Mouse (Mus musculus) erythroblast, embryonic 14.5 days (primary cell): ENCODE measurements around the gene Dmtf1. TPM values are rescaled to one million over a fixed set of nuclear protein-coding genes. Genes with fewer than 3 reads are reported as not detected.
A peak's percentile ranks its signal among the peaks of the same experiment; 100 is the strongest.

Source experiments
- H3K27me3 ChIP-seq: 2 replicates; pipeline ENCODE4 v1.6.1; 2012; ENCODE audit warnings: inconsistent platforms; ENCODE audit not compliant: control insufficient read depth
- H3K36me3 ChIP-seq: 2 replicates; pipeline ENCODE4 v1.6.1; 2012; ENCODE audit warnings: mild to moderate bottlenecking, inconsistent platforms; ENCODE audit not compliant: control insufficient read depth
- H3K4me1 ChIP-seq: 2 replicates; pipeline ENCODE4 v1.6.1; 2012; ENCODE audit warnings: inconsistent platforms; ENCODE audit not compliant: control insufficient read depth
- H3K4me3 ChIP-seq: replicated peaks from 2 replicates; pipeline ENCODE3; 2012; ENCODE audit warnings: moderate library complexity, mild to moderate bottlenecking, inconsistent platforms
- H3K9me3 ChIP-seq: 2 replicates; pipeline ENCODE4 v1.6.1; 2012; ENCODE audit warnings: low read length, inconsistent platforms, mixed read lengths; ENCODE audit not compliant: control insufficient read depth
- GATA1 ChIP-seq: IDR thresholded peaks from 2 replicates; pipeline ENCODE4 v1.6.1; 2012; ENCODE audit warnings: low read length, inconsistent platforms, mixed read lengths
- TAL1 ChIP-seq: IDR thresholded peaks from 3 replicates; pipeline ENCODE4 v1.6.1; 2012; ENCODE audit warnings: low read length, inconsistent platforms, mixed read lengths
- polyA plus RNA-seq: library from polyadenylated mRNA; stranded (reverse); fragments of >175 nt; gene quantifications from 2 replicates; pipeline ENCODE4 v1.2.3, GENCODE M21; 2012

Dmtf1 gene
- polyA plus RNA-seq, 1 experiment = 0.07 TPM

DNA sequence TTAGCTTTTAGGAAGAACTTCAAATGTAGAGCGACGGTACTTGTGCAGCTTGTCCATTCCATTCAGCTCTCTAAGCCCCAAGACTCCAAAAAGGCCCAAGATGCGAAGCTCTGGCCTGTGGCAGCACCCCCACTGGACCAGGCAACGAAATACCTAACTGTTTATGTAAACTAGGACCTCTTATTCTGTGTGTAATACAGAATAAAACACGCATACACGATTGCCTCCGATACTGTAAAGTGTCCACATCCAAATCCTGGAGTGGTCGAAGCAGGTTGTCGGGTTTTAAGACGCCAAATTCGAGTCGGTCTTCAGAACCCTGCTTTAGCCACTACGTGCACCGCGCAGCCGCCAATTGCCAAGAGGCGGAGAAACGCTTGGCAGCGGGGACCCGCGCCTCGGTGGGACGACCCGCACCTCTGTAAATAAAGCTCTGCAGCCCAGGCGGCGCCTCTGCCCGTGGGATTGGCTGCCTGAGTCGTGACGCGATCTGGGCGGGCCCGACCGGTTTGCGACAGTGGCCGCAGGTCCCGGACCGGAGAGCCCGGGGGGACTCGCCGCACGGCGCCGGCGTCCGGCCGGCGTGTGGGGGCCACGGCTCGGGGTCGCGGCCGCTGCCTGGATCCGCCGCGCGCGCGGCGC lies 61.2 kb downstream of the Dmtf1 start, which contains the start of gene Tmem243:
Gene Tmem243 (plus strand): TSS at position 462 of the 642 bp plus-strand sequence.
- no peak for TF ChIP-seq TAL1
- no peak for TF ChIP-seq GATA1
- peaks cover 14% of the 10 kb centered on the region for H3K4me1 ChIP-seq
- peaks cover 60% of the 10 kb centered on the region for H3K27me3 ChIP-seq
- H3K36me3 ChIP-seq = no peaks in the 10 kb centered on the region
- peak within 1 kb of the TSS; percentile 71 for H3K4me3 ChIP-seq
- peaks cover 17% of the 10 kb centered on the region for H3K9me3 ChIP-seq

DNA sequence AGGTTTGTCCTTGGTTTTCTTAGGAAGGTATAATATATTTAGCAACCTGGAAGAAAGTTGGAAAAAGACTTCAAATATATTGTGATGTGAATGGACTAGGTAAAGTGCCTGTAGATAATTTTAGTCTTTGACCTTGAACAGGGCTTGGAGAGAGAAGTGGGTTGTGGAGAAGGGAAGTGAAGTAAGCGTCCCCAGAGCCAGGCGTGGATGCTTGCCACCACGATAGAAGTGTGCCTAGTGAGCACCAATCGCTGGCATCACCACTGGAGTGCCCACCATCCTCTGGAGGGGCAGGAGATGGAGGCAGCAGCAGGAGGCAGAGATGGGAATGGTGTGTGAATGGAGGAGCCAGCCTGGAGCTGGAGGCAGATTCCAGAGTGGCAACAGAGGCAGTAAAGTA lies 68.1 kb downstream of the Dmtf1 start:
- H3K27me3 ChIP-seq = peaks cover 6% of the 10 kb centered on the region
- TF ChIP-seq GATA1 (no peak), TAL1 (no peak)
- H3K36me3 ChIP-seq = no peaks in the 10 kb centered on the region
- no peak overlapping the region for H3K4me3 ChIP-seq
- H3K4me1 ChIP-seq = no peaks in the 10 kb centered on the region
- H3K9me3 ChIP-seq = peaks cover 12% of the 10 kb centered on the region

DNA sequence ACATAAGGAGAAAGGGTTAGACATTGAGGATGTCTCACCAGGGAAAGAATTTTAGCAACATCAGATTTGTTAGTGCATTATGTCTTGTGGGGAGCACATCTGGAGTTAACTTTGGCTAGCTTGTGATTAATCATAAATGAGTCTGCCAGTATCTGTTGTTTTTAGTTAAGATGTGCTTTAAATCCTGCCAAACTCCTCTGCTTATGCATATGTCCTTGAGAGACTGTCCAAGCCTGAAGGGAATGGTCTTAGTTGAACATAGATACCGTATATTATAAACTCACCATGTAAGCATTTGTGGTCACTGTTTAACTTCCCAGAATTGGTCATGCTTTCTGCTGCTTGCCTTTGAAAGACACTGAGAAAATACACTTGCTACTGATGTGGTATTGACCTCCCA lies 68.9 kb downstream of the Dmtf1 start:
- H3K27me3 ChIP-seq = no peaks in the 10 kb centered on the region
- peaks cover 8% of the 10 kb centered on the region for H3K9me3 ChIP-seq
- no peaks in the 10 kb centered on the region for H3K36me3 ChIP-seq
- TF ChIP-seq GATA1 (no peak), TAL1 (no peak)
- H3K4me1 ChIP-seq = no peaks in the 10 kb centered on the region
- no peak overlapping the region for H3K4me3 ChIP-seq

- no peak overlapping the region for H3K4me3 ChIP-seq
- no peaks in the 10 kb centered on the region for H3K36me3 ChIP-seq
- TF ChIP-seq GATA1 (no peak), TAL1 (no peak)
- H3K4me1 ChIP-seq = no peaks in the 10 kb centered on the region
- H3K27me3 ChIP-seq = no peaks in the 10 kb centered on the region
- no peaks in the 10 kb centered on the region for H3K9me3 ChIP-seq
These were observed 71.0 kb downstream of the Dmtf1 start for GRCm38 (mm10) chr5:9090493-9091106.

DNA sequence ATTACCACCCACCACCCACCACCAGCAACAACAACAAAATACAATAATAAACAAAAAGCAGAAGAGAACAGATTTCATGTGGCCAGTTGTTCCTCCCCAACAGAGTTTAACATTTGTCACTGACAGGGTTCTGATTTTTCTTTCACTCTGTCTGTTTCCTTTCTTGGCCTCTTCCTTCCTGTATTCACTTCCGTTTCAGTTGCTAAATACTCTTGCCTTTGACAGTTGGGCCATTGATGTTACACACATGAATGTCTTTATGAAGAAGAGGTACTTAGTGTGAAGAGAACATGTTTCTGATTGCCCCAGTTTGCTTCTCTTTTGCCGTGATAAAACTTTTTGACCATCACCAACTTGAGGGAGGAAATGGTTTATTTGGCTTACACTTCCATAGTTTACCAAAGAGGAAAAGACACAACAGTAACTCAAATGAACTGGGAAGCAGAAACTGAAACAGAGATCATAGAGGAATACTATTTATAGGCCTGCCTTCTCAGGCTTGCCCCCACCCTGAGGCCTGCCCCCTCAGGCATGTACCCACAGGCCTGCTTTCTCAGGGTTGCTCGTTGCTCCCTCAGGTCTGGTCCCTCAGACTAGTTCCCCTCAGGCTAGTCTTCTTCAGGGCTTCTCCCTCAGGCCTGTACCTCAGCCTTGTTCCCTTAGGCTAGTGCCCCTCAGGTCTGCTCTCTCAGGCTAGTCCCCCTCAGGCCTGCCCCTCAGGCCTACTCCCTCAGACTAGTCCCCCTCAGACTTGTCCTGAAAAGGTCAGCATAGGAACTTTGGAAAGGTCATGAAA lies 74.5 kb downstream of the Dmtf1 start:
- no peaks in the 10 kb centered on the region for H3K9me3 ChIP-seq
- no peaks in the 10 kb centered on the region for H3K4me1 ChIP-seq
- no peaks in the 10 kb centered on the region for H3K36me3 ChIP-seq
- H3K27me3 ChIP-seq = no peaks in the 10 kb centered on the region
- TF ChIP-seq GATA1 (no peak), TAL1 (no peak)
- no peak overlapping the region for H3K4me3 ChIP-seq

GRCm38 (mm10) chr5:9079773-9080501 lies 81.6 kb downstream of the Dmtf1 start:
- no peaks in the 10 kb centered on the region for H3K36me3 ChIP-seq
- TF ChIP-seq TAL1 = no peak
- TF ChIP-seq GATA1 = no peak
- H3K27me3 ChIP-seq = no peaks in the 10 kb centered on the region
- H3K4me1 ChIP-seq = no peaks in the 10 kb centered on the region
- H3K4me3 ChIP-seq = no peak overlapping the region
- peaks cover 3% of the 10 kb centered on the region; the same call in 1 of the 2 replicates for H3K9me3 ChIP-seq

DNA sequence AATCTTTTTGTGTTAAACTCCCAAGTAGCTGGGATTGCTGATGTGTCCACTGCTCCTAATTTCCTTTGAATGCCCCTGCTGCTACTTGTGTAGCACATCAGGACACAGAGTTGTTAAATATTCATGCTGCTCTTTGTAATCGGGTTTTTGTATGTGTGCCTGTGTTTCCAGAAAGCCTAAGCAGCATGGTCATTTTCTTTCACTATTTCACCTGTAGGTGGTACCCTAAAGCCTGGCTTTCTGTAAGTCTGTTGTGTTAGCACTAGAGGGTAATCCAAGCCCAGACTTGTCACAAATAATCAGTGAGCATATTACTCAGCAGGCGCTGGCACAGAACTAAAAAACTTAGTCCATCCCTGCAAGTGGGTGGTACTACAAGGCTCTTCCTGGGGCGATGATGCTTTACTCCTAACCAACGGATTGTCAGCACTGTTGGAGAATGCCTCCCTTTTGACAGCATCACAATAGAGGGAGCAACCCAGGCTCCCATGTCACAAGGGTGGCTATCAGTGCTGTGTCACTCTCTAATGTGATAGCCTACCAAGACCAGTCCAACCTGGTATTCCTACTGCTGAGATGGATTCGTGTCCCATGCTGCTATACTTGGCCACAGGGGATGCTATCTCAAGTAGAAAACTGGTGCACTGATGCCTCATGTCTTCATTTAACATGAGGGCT lies 88.3 kb downstream of the Dmtf1 start:
- Histone ChIP-seq H3K36me3 (no peaks in the 10 kb centered on the region), H3K4me3 (no peak overlapping the region), H3K9me3 (no peaks in the 10 kb centered on the region), H3K4me1 (no peaks in the 10 kb centered on the region), H3K27me3 (no peaks in the 10 kb centered on the region)
- TF ChIP-seq TAL1 (no peak), GATA1 (no peak)

DNA sequence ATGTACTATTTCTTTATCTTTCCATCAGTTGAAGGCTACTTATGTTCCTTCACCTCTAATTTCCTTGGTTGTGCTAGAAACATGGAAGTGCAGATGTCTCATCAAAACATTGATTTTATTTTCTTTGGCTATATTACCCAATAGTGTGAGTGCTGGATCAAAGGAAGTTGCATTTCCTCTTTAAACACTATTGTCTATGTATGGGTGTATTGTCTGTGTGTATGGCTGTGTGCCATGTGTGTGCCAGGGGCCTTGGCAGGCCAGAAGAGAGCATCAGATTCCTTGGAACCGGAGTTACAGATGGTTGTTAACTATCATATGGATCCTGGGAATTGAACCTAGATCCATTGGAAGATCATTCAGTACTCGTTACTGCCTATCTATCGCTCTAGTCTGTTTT lies 90.2 kb downstream of the Dmtf1 start:
- Histone ChIP-seq H3K4me3 (no peak overlapping the region), H3K4me1 (no peaks in the 10 kb centered on the region), H3K36me3 (no peaks in the 10 kb centered on the region), H3K27me3 (no peaks in the 10 kb centered on the region), H3K9me3 (no peaks in the 10 kb centered on the region)
- no peak for TF ChIP-seq GATA1
- TF ChIP-seq TAL1 = no peak
